Mouse (Mus musculus) G1E (cell line): ENCODE measurements around the gene Dap3.

Experiments used
- CTCF ChIP-seq: IDR thresholded peaks from 2 replicates; pipeline ENCODE4 v1.5.1; 2012; ENCODE audit warnings: low read depth, low read length, inconsistent platforms, mixed read lengths
- TAL1 ChIP-seq: conservative IDR thresholded peaks from 2 replicates; pipeline ENCODE4 v1.6.1; 2012; ENCODE audit warnings: low read depth, low read length, inconsistent platforms, mixed read lengths

DNA sequence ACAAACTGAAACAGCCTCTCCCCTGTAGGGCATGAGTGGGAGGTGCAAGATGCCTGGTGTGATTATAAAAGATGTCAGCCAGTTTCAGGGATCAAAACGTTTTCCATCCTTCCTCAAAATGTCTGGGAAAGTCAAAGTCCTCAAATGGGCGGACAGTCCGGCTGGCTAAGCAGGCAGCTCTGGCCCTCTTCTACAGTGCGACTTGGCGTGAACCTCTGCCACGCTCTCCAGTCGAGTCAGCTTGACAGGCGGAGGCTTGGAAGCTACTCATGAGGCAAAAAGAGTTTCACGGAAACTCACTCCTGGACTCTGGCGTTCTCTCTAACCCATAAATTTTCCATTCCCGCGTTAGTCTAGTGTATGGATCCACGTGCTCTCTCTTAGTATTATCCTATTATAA, 32.0 kb downstream of the Dap3 start:
- TF ChIP-seq CTCF, result no peak
- no peak for TF ChIP-seq TAL1
